Mouse (Mus musculus) MEL (cell line): ENCODE measurements around the gene Nos1ap. TPM values are rescaled to one million over a fixed set of nuclear protein-coding genes. Genes with fewer than 3 reads are reported as not detected.

Experiments used
- DNase-seq: peaks from one replicate; pipeline ENCODE4 v3.0.0; 2011; ENCODE audit warnings: low read depth, low spot score
- H3K27ac ChIP-seq: 2 replicates; pipeline ENCODE4 v1.5.1; 2012; ENCODE audit warnings: low read depth, mild to moderate bottlenecking, control low read depth, low read length, moderate library complexity; ENCODE audit not compliant: control insufficient read depth
- H3K27me3 ChIP-seq, 2 experiments: fragments of 150-350 bp in 1 of 2; sonication (generic) in 1 of 2; 2 replicates each; pipeline ENCODE4 v1.6.1; 2012; ENCODE audit warnings: low read length in 2 of 2, mild to moderate bottlenecking in 2 of 2, improper control_type of control experiment in 1 of 2, moderate library complexity in 1 of 2; ENCODE audit not compliant: insufficient read depth in 2 of 2, control insufficient read depth in 1 of 2
- H3K36me3 ChIP-seq, 2 experiments: 2 replicates each; pipeline ENCODE4 v1.6.1; 2012 to 2014; ENCODE audit warnings: low read length in 2 of 2, improper control_type of control experiment in 1 of 2, inconsistent platforms in 1 of 2, mild to moderate bottlenecking in 1 of 2; ENCODE audit not compliant: insufficient read depth in 2 of 2, control insufficient read depth in 1 of 2
- H3K4me1 ChIP-seq, 2 experiments: fragments of 150-350 bp in 1 of 2; sonication (generic) in 1 of 2; 2 replicates each; pipeline ENCODE4 v1.6.1; 2012; ENCODE audit warnings: low read length in 2 of 2, improper control_type of control experiment in 1 of 2, mild to moderate bottlenecking in 1 of 2; ENCODE audit not compliant: insufficient read depth in 2 of 2, control insufficient read depth in 1 of 2
- H3K4me3 ChIP-seq, 2 experiments: fragments of 150-350 bp in 1 of 2; sonication (generic) in 1 of 2; 2 replicates each; pipeline ENCODE4 v1.5.1; 2012; ENCODE audit warnings: low read depth in 2 of 2, low read length in 2 of 2, mild to moderate bottlenecking in 2 of 2, moderate library complexity in 2 of 2, control low read depth in 1 of 2, improper control_type of control experiment in 1 of 2; ENCODE audit not compliant: control insufficient read depth in 1 of 2, insufficient read depth in 1 of 2
- H3K79me2 ChIP-seq: 2 replicates; pipeline ENCODE4 v1.6.1; 2012; ENCODE audit warnings: mild to moderate bottlenecking, low read length, moderate library complexity; ENCODE audit not compliant: control insufficient read depth, poor library complexity, insufficient read depth
- H3K9ac ChIP-seq: 2 replicates; pipeline ENCODE4 v1.6.1; 2012; ENCODE audit warnings: low read depth, mild to moderate bottlenecking, control low read depth, low read length, moderate library complexity; ENCODE audit not compliant: control insufficient read depth, poor library complexity, severe bottlenecking
- H3K9me3 ChIP-seq: fragments of 150-350 bp; sonication (generic); replicated peaks from 2 replicates; pipeline ENCODE4 v1.6.1; 2012; ENCODE audit warnings: mild to moderate bottlenecking, low read length, improper control_type of control experiment, moderate library complexity; ENCODE audit not compliant: insufficient read depth
- BHLHE40 ChIP-seq: IDR thresholded peaks from 2 replicates; pipeline ENCODE4 v1.6.1; 2012; ENCODE audit warnings: low read depth, mild to moderate bottlenecking, inconsistent platforms, low read length, improper control_type of control experiment, borderline replicate concordance
- CHD1 ChIP-seq: IDR thresholded peaks from 2 replicates; pipeline ENCODE4 v1.6.1; 2012; ENCODE audit warnings: low read depth, mild to moderate bottlenecking, inconsistent platforms, low read length, improper control_type of control experiment
- CHD2 ChIP-seq: IDR thresholded peaks from 2 replicates; pipeline ENCODE4 v1.6.1; 2011; ENCODE audit warnings: low read length, improper control_type of control experiment
- CTCF ChIP-seq, 3 experiments: IDR thresholded peaks in 2 of 3; conservative IDR thresholded peaks in 1 of 3; 2 replicates each; pipeline ENCODE4 v1.5.1; 2011 to 2012; ENCODE audit warnings: low read length in 3 of 3, low read depth in 2 of 3, mild to moderate bottlenecking in 2 of 3, improper control_type of control experiment in 1 of 3, inconsistent platforms in 1 of 3, mixed read lengths in 1 of 3, moderate library complexity in 1 of 3; ENCODE audit not compliant: control insufficient read depth in 1 of 3, insufficient read depth in 1 of 3, poor library complexity in 1 of 3, severe bottlenecking in 1 of 3
- ELF1 ChIP-seq: IDR thresholded peaks from 2 replicates; pipeline ENCODE4 v1.6.1; 2014; ENCODE audit warnings: low read depth, mild to moderate bottlenecking, inconsistent platforms, low read length, improper control_type of control experiment, moderate library complexity
- EP300 ChIP-seq, 2 experiments: IDR thresholded peaks; 2 replicates each; pipeline ENCODE4 v1.6.1; 2011; ENCODE audit warnings: improper control_type of control experiment in 2 of 2, low read length in 2 of 2, low read depth in 1 of 2, mild to moderate bottlenecking in 1 of 2
- ETS1 ChIP-seq: IDR thresholded peaks from 2 replicates; pipeline ENCODE4 v1.6.1; 2012; ENCODE audit warnings: low read depth, mild to moderate bottlenecking, inconsistent platforms, low read length, improper control_type of control experiment, moderate library complexity
- JUND ChIP-seq: IDR thresholded peaks from 2 replicates; pipeline ENCODE4 v1.6.1; 2011; ENCODE audit warnings: low read depth, mild to moderate bottlenecking, improper control_type of control experiment, low read length
- KAT2A ChIP-seq: conservative IDR thresholded peaks from 2 replicates; pipeline ENCODE4 v1.6.1; 2012; ENCODE audit warnings: low read depth, low read length, improper control_type of control experiment, inconsistent platforms
- MAFK ChIP-seq: IDR thresholded peaks from 2 replicates; pipeline ENCODE4 v1.6.1; 2011; ENCODE audit warnings: low read depth, mild to moderate bottlenecking, low read length, improper control_type of control experiment, borderline replicate concordance
- MAZ ChIP-seq: IDR thresholded peaks from 2 replicates; pipeline ENCODE4 v1.6.1; 2012; ENCODE audit warnings: low read depth, mild to moderate bottlenecking, inconsistent platforms, low read length, improper control_type of control experiment
- MEF2A ChIP-seq: IDR thresholded peaks from 2 replicates; pipeline ENCODE4 v1.6.1; 2014; ENCODE audit warnings: low read depth, mild to moderate bottlenecking, inconsistent platforms, low read length, improper control_type of control experiment; ENCODE audit not compliant: poor library complexity, insufficient replicate concordance, severe bottlenecking; ENCODE audit errors: extremely low read depth
- MYB ChIP-seq: IDR thresholded peaks from 2 replicates; pipeline ENCODE4 v1.6.1; 2011; ENCODE audit warnings: mild to moderate bottlenecking, low read depth, low read length, improper control_type of control experiment
- NRF1 ChIP-seq: IDR thresholded peaks from 2 replicates; pipeline ENCODE4 v1.6.1; 2014; ENCODE audit warnings: low read depth, mild to moderate bottlenecking, inconsistent platforms, low read length, improper control_type of control experiment, moderate library complexity; ENCODE audit not compliant: poor library complexity, insufficient read depth, severe bottlenecking
- POLR2A ChIP-seq, 2 experiments: IDR thresholded peaks; 2 replicates each; pipeline ENCODE4 v1.6.1; 2011 to 2012; ENCODE audit warnings: low read length in 2 of 2, mild to moderate bottlenecking in 2 of 2, control low read depth in 1 of 2, improper control_type of control experiment in 1 of 2, low read depth in 1 of 2, moderate library complexity in 1 of 2; ENCODE audit not compliant: control insufficient read depth in 1 of 2, insufficient read depth in 1 of 2, poor library complexity in 1 of 2
- POLR2AphosphoS2 ChIP-seq: IDR thresholded peaks from 2 replicates; pipeline ENCODE4 v1.6.1; 2011; ENCODE audit warnings: low read length, improper control_type of control experiment
- POLR2AphosphoS5 ChIP-seq: IDR thresholded peaks from 2 replicates; pipeline ENCODE4 v1.6.1; 2012; ENCODE audit warnings: low read depth, borderline replicate concordance, mild to moderate bottlenecking, inconsistent platforms, low read length, moderate library complexity, mixed read lengths
- SMC3 ChIP-seq: IDR thresholded peaks from 2 replicates; pipeline ENCODE4 v1.6.1; 2011; ENCODE audit warnings: low read depth, low read length, improper control_type of control experiment
- TAL1 ChIP-seq: IDR thresholded peaks from 2 replicates; pipeline ENCODE4 v1.6.1; 2012; ENCODE audit warnings: mild to moderate bottlenecking, inconsistent platforms, low read length, moderate library complexity, mixed read lengths
- TBP ChIP-seq: IDR thresholded peaks from 2 replicates; pipeline ENCODE4 v1.8.0; 2011; ENCODE audit warnings: low read depth, low read length, improper control_type of control experiment
- TCF12 ChIP-seq: IDR thresholded peaks from 2 replicates; pipeline ENCODE4 v1.6.1; 2014; ENCODE audit warnings: low read depth, mild to moderate bottlenecking, inconsistent platforms, low read length, improper control_type of control experiment, moderate library complexity
- USF2 ChIP-seq, 2 experiments: IDR thresholded peaks; 2 replicates each; pipeline ENCODE4 v1.6.1; 2011 to 2012; ENCODE audit warnings: improper control_type of control experiment in 2 of 2, low read length in 2 of 2, borderline replicate concordance in 1 of 2, inconsistent platforms in 1 of 2, low read depth in 1 of 2, mild to moderate bottlenecking in 1 of 2; ENCODE audit not compliant: insufficient read depth in 1 of 2
- ZC3H11A ChIP-seq: IDR thresholded peaks from 2 replicates; pipeline ENCODE4 v1.6.1; 2012; ENCODE audit warnings: low read depth, mild to moderate bottlenecking, inconsistent platforms, low read length, improper control_type of control experiment
- ZMIZ1 ChIP-seq: IDR thresholded peaks from 2 replicates; pipeline ENCODE4 v1.6.1; 2012; ENCODE audit warnings: low read depth, mild to moderate bottlenecking, inconsistent platforms, low read length, improper control_type of control experiment, moderate library complexity
- ZNF384 ChIP-seq: IDR thresholded peaks from 2 replicates; pipeline ENCODE4 v1.6.1; 2012; ENCODE audit warnings: low read depth, mild to moderate bottlenecking, inconsistent platforms, low read length, improper control_type of control experiment
- polyA plus RNA-seq, 2 experiments: library from polyadenylated mRNA; stranded (reverse) in 1 of 2; unstranded in 1 of 2; fragments of >175 nt in 1 of 2; fragments of >200 nt in 1 of 2; gene quantifications; 2 replicates each; pipeline versions ENCODE4 v1.2.1 to v1.2.4; 2012; ENCODE audit warnings: low replicate concordance in 2 of 2, low read depth in 1 of 2; ENCODE audit not compliant: insufficient read length in 2 of 2, insufficient read depth in 1 of 2, missing spikeins in 1 of 2
- total RNA-seq: library from RNA; depleted of rRNA; stranded (reverse); fragments of 300-350 nt; gene quantifications from 2 replicates; pipeline ENCODE4 v1.2.3, GENCODE M21; 2012

Gene Nos1ap
- total and polyA plus RNA-seq, 3 experiments: 0.62 to 2.4 TPM; not detected in 1

GRCm38 (mm10) chr1:170455910-170456700, 133.6 kb downstream of the Nos1ap start:
- Histone ChIP-seq H3K36me3 (no peaks in the 10 kb centered on the region), H3K79me2 (no peaks in the 10 kb centered on the region), H3K9me3 (no peaks in the 10 kb centered on the region), H3K4me3 (no peak overlapping the region), H3K27me3 (no peaks in the 10 kb centered on the region), H3K9ac (no peak overlapping the region), H3K27ac (no peak overlapping the region), H3K4me1 (no peaks in the 10 kb centered on the region)
- TF ChIP-seq POLR2AphosphoS2 (no peak), MEF2A (no peak), MAZ (no peak), CHD2 (no peak), EP300 (IDR thresholded peaks at IDR 0.05; ENCODE audit: low read depth in 1 of 2, low read length in 2 of 2) (no peak), ZMIZ1 (no peak), ZC3H11A (no peak), NRF1 (no peak), CTCF (IDR thresholded peaks at IDR 0.05 in 2 of 3, conservative IDR thresholded peaks at IDR 0.05 in 1 of 3; ENCODE audit: control insufficient read depth in 1 of 3, insufficient read depth in 1 of 3, low read depth in 2 of 3, low read length in 3 of 3, poor library complexity in 1 of 3, severe bottlenecking in 1 of 3) (no peak), TAL1 (no peak), BHLHE40 (no peak), CHD1 (no peak), MAFK (no peak), SMC3 (no peak), MYB (no peak), ETS1 (no peak), USF2 (IDR thresholded peaks at IDR 0.05; ENCODE audit: borderline replicate concordance in 1 of 2, insufficient read depth in 1 of 2, low read depth in 1 of 2, low read length in 2 of 2) (no peak), ZNF384 (no peak)
- DNase-seq: no peak

GRCm38 (mm10) chr1:170455387-170455786, 134.3 kb downstream of the Nos1ap start:
- no peaks in the 10 kb centered on the region for H3K9me3 ChIP-seq
- H3K27ac ChIP-seq: no peak overlapping the region
- TF ChIP-seq CTCF (IDR thresholded peaks at IDR 0.05 in 2 of 3, conservative IDR thresholded peaks at IDR 0.05 in 1 of 3; ENCODE audit: control insufficient read depth in 1 of 3, insufficient read depth in 1 of 3, low read depth in 2 of 3, low read length in 3 of 3, poor library complexity in 1 of 3, severe bottlenecking in 1 of 3): no peak
- TF ChIP-seq POLR2AphosphoS5: no peak
- TF ChIP-seq ZC3H11A: no peak
- no peak for TF ChIP-seq TAL1
- no peak for TF ChIP-seq ZMIZ1
- TF ChIP-seq POLR2A (IDR thresholded peaks at IDR 0.05; ENCODE audit: control insufficient read depth in 1 of 2, insufficient read depth in 1 of 2, low read depth in 1 of 2, low read length in 2 of 2, poor library complexity in 1 of 2): no peak
- no peak for TF ChIP-seq JUND
- no peak for TF ChIP-seq TBP
- no peak for TF ChIP-seq MAZ
- TF ChIP-seq KAT2A: no peak
- TF ChIP-seq TCF12: no peak
- TF ChIP-seq ELF1: no peak
- TF ChIP-seq MEF2A: no peak
- no peaks in the 10 kb centered on the region for H3K36me3 ChIP-seq
- H3K9ac ChIP-seq: no peak overlapping the region
- no peaks in the 10 kb centered on the region for H3K4me1 ChIP-seq
- no peaks in the 10 kb centered on the region for H3K79me2 ChIP-seq
- H3K27me3 ChIP-seq: no peaks in the 10 kb centered on the region
- H3K4me3 ChIP-seq: no peak overlapping the region
- DNase-seq: no peak
